Mouse (Mus musculus) lung, embryonic 15.5 days (tissue): ENCODE measurements around the gene H2afy. TPM values are rescaled to one million over a fixed set of nuclear protein-coding genes. Genes with fewer than 3 reads are reported as not detected.

Experiments
- ATAC-seq: fragments of 200-750 bp; cut with Nextera tagmentation; 2 replicates; pipeline ENCODE4 v1.8.0; 2017; ENCODE audit warnings: moderate number of reproducible peaks, borderline replicate concordance; ENCODE audit not compliant: low FRiP score, low TSS enrichment; ENCODE audit errors: extremely low read depth
- H3K27ac ChIP-seq: fragments of 300-500 bp; sonication (generic); 2 replicates; pipeline ENCODE4 v1.5.1; 2015; ENCODE audit warnings: moderate library complexity, mild to moderate bottlenecking, inconsistent platforms
- H3K27me3 ChIP-seq: fragments of 300-500 bp; sonication (generic); 2 replicates; pipeline ENCODE4 v1.6.1; 2015; ENCODE audit warnings: inconsistent platforms
- H3K36me3 ChIP-seq: fragments of 300-500 bp; sonication (generic); 2 replicates; pipeline ENCODE4 v1.6.1; 2015; ENCODE audit warnings: inconsistent platforms
- H3K4me1 ChIP-seq: fragments of 300-500 bp; sonication (generic); 2 replicates; pipeline ENCODE4 v1.6.1; 2015; ENCODE audit warnings: inconsistent platforms
- H3K4me2 ChIP-seq: fragments of 300-500 bp; sonication (generic); 2 replicates; pipeline ENCODE4 v1.6.1; 2015; ENCODE audit warnings: inconsistent platforms, mild to moderate bottlenecking, moderate library complexity
- H3K4me3 ChIP-seq: fragments of 300-500 bp; sonication (generic); 2 replicates; pipeline ENCODE4 v1.5.1; 2015; ENCODE audit warnings: mild to moderate bottlenecking, inconsistent platforms
- H3K9ac ChIP-seq: fragments of 300-500 bp; sonication (generic); 2 replicates; pipeline ENCODE4 v1.6.1; 2015; ENCODE audit warnings: inconsistent platforms
- H3K9me3 ChIP-seq: fragments of 300-500 bp; sonication (generic); 2 replicates; pipeline ENCODE4 v1.6.1; 2016; ENCODE audit warnings: inconsistent platforms
- WGBS: fragments of 180-500 bp; shearing (Covaris S2); methylation state at CpG from one replicate; pipeline ENCODE4 v1.1.7; 2015; 5-methylcytosine and 5-hydroxymethylcytosine counted together
- polyA plus RNA-seq: library from polyadenylated mRNA; unstranded; fragments of >200 nt; fragmentation: Nextera tagmentation; extraction: Ambion mirVana; gene quantifications from 2 replicates; pipeline ENCODE4 v1.2.1, GENCODE M21; 2015

Gene H2afy
- polyA plus RNA-seq, 1 experiment from 2014 or later: 317 TPM

DNA sequence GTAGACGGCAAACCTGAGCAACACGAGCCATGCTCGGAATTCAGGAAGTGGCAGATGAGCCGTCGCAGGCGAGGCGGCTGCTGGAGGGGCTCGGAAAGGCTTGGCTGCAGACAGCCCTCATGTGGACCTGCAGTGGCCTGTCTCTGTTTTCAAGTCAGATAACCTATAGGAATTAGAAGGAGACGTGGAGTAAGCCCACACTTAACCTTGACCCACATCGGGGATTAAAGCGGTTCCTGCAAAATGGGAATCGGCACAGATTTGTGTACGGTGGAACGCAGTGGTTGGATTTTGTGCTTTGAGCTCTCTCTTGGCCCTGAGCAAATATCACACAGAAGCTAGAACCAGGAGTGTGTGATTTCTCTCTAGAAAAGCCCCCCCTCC lies 111.1 kb downstream of the H2afy start:
- Histone ChIP-seq H3K4me1 (peaks cover 22% of the 10 kb centered on the region), H3K27ac (no peak overlapping the region), H3K9ac (no peak overlapping the region), H3K36me3 (no peaks in the 10 kb centered on the region), H3K4me2 (peak overlapping the region; percentile 46), H3K4me3 (peak overlapping the region; percentile 14; the same call in 1 of the 2 replicates), H3K27me3 (peaks cover 55% of the 10 kb centered on the region), H3K9me3 (no peaks in the 10 kb centered on the region)
- no peak for ATAC-seq
- WGBS: 13% methylated on average over 14 of the region's 14 CpGs

DNA sequence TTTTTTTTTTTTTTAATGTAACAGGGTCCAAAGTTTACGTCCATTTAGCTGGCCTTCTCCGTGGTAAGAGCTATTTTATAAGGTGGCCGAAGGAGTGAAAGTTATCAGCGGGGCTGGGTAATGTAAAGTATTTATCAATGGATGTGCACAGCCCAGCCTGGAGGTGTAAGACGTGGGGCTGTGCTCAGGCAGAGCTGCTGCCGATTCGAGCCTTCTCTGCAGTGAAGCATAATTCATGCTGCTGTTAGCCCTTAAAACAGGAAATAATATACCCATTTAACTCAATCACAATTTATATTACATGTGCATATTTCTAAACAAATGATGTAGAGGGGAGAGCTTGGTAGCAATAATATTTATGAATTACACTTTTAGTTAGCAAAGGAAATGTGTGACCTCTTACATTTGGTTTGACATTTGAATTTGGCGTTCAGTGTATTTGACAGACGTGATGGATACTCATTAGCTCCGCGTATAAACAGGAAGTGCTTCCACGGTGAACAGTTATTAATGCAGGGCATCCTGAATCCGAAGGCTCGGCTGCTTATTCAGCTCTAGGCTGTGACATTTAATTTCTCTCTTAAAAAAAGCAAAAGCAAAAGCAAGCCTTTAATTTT lies 111.6 kb downstream of the H2afy start:
- 20% methylated on average over 14 of the region's 14 CpGs for WGBS
- Histone ChIP-seq H3K27ac (no peak overlapping the region), H3K4me3 (peak overlapping the region; percentile 14; the same call in 1 of the 2 replicates), H3K36me3 (no peaks in the 10 kb centered on the region), H3K4me2 (peak overlapping the region; percentile 46), H3K27me3 (peaks cover 56% of the 10 kb centered on the region), H3K4me1 (peaks cover 22% of the 10 kb centered on the region), H3K9me3 (no peaks in the 10 kb centered on the region), H3K9ac (no peak overlapping the region)
- peak; percentile 64; the same call in 1 of the 2 replicates for ATAC-seq

Other genes starting within 250 kb of the H2afy start
- gene Tifab, start 42.5 kb upstream of the H2afy start, polyA plus RNA-seq: 3.1 and 3.9 TPM in 2 replicates
- gene Neurog1, start 115.8 kb upstream of the H2afy start, polyA plus RNA-seq: not detected in 2 replicates
- gene Cxcl14, start 160.2 kb upstream of the H2afy start, polyA plus RNA-seq: 13.7 and 17.1 TPM in 2 replicates